Mouse (Mus musculus): ENCODE measurements around the gene Ppp1r13l. TPM values are rescaled to one million over a fixed set of nuclear protein-coding genes. Genes with fewer than 3 reads are reported as not detected.

Ppp1r13l gene
- total and polyA plus RNA-seq, 3 experiments, result 1.5 to 15.9 TPM; not detected in 1

GRCm38 (mm10) chr7:19378049-19378448 lies 18.5 kb downstream of the Ppp1r13l start:
- DNase-seq (ENCODE audit: low read depth, low spot score), result no peak
- Histone ChIP-seq H3K79me2 (ENCODE audit: control insufficient read depth, insufficient read depth, low read length, poor library complexity) (peaks cover 9% of the 10 kb centered on the region), H3K4me1 (ENCODE audit: control insufficient read depth in 1 of 2, insufficient read depth in 2 of 2, low read length in 2 of 2) (peaks cover 0 to 3% of the 10 kb centered on the region in 2 experiments; a peak in 2 of 4 replicates), H3K36me3 (ENCODE audit: control insufficient read depth in 1 of 2, insufficient read depth in 2 of 2, low read length in 2 of 2) (peaks cover 0 to 3% of the 10 kb centered on the region in 2 experiments; a peak in 2 of 4 replicates), H3K9me3 (replicated peaks; ENCODE audit: insufficient read depth, low read length) (no peaks in the 10 kb centered on the region), H3K4me3 (ENCODE audit: control insufficient read depth in 1 of 2, insufficient read depth in 1 of 2, low read depth in 2 of 2, low read length in 2 of 2) (no peak overlapping the region), H3K9ac (ENCODE audit: control insufficient read depth, low read depth, low read length, poor library complexity, severe bottlenecking) (no peak overlapping the region), H3K27ac (ENCODE audit: control insufficient read depth, low read depth, low read length) (no peak overlapping the region), H3K27me3 (ENCODE audit: control insufficient read depth in 1 of 2, insufficient read depth in 2 of 2, low read length in 2 of 2) (no peaks in the 10 kb centered on the region)
- no peak for TF ChIP-seq POLR2AphosphoS2 (IDR thresholded peaks at IDR 0.05; ENCODE audit: low read length)
- TF ChIP-seq RCOR1 (IDR thresholded peaks at IDR 0.05; ENCODE audit: low read depth, low read length), result no peak
- TF ChIP-seq CHD1 (IDR thresholded peaks at IDR 0.05; ENCODE audit: low read depth, low read length), result no peak
- no peak for TF ChIP-seq KAT2A (conservative IDR thresholded peaks at IDR 0.05; ENCODE audit: low read depth, low read length)
- no peak for TF ChIP-seq CTCF (IDR thresholded peaks at IDR 0.05 in 2 of 3, conservative IDR thresholded peaks at IDR 0.05 in 1 of 3; ENCODE audit: control insufficient read depth in 1 of 3, insufficient read depth in 1 of 3, low read depth in 2 of 3, low read length in 3 of 3, poor library complexity in 1 of 3, severe bottlenecking in 1 of 3)
- TF ChIP-seq EP300 (IDR thresholded peaks at IDR 0.05; ENCODE audit: low read depth in 1 of 2, low read length in 2 of 2), result no peak
- TF ChIP-seq SMC3 (IDR thresholded peaks at IDR 0.05; ENCODE audit: low read depth, low read length), result no peak
- TF ChIP-seq E2F4 (IDR thresholded peaks at IDR 0.05; ENCODE audit: borderline replicate concordance, low read depth, low read length), result no peak
- TF ChIP-seq POLR2A (IDR thresholded peaks at IDR 0.05; ENCODE audit: control insufficient read depth in 1 of 2, insufficient read depth in 1 of 2, low read depth in 1 of 2, low read length in 2 of 2, poor library complexity in 1 of 2), result no peak
- no peak for TF ChIP-seq ELF1 (IDR thresholded peaks at IDR 0.05; ENCODE audit: low read depth, low read length)
- TF ChIP-seq MEF2A (IDR thresholded peaks at IDR 0.05; ENCODE audit: extremely low read depth, insufficient replicate concordance, low read depth, low read length, poor library complexity, severe bottlenecking), result no peak
- TF ChIP-seq UBTF (IDR thresholded peaks at IDR 0.05; ENCODE audit: borderline replicate concordance, insufficient read depth, low read depth, low read length), result no peak
- TF ChIP-seq GATA1 (IDR thresholded peaks at IDR 0.05; ENCODE audit: low read depth, low read length), result no peak
- no peak for TF ChIP-seq BHLHE40 (IDR thresholded peaks at IDR 0.05; ENCODE audit: borderline replicate concordance, low read depth, low read length)
- TF ChIP-seq SIN3A (IDR thresholded peaks at IDR 0.05; ENCODE audit: low read length), result no peak
- no peak for TF ChIP-seq RAD21 (IDR thresholded peaks at IDR 0.05; ENCODE audit: low read depth, low read length)
- no peak for TF ChIP-seq JUND (IDR thresholded peaks at IDR 0.05; ENCODE audit: low read depth, low read length)
- no peak for TF ChIP-seq HCFC1 (IDR thresholded peaks at IDR 0.05; ENCODE audit: low read depth, low read length)
- TF ChIP-seq MYB (IDR thresholded peaks at IDR 0.05; ENCODE audit: low read depth, low read length), result no peak
- no peak for TF ChIP-seq MAFK (IDR thresholded peaks at IDR 0.05; ENCODE audit: borderline replicate concordance, low read depth, low read length)

All from MEL (cell line).